Mouse (Mus musculus) kidney, adult 2 months (tissue): ENCODE data around the gene Gstp2.

Source experiments
- CTCF ChIP-seq: fragments of 200-500 bp; conservative IDR thresholded peaks from 2 replicates; pipeline ENCODE4 v1.5.1; 2011; ENCODE audit warnings: low read depth, mild to moderate bottlenecking, control low read depth, low read length, moderate library complexity, mixed read lengths; ENCODE audit not compliant: insufficient read depth, insufficient read length
- POLR2A ChIP-seq: fragments of 200-500 bp; IDR thresholded peaks from one replicate; pipeline ENCODE4 v1.6.1; 2011; ENCODE audit warnings: low read depth, low read length, control low read depth

GRCm38 (mm10) chr19:4066877-4067276 is 21.1 kb upstream of the Gstp2 start:
- no peak for TF ChIP-seq CTCF
- TF ChIP-seq POLR2A: no peak
